Mouse (Mus musculus): ENCODE measurements around the gene Acta2. TPM values are rescaled to one million over a fixed set of nuclear protein-coding genes. Genes with fewer than 3 reads are reported as not detected.

Gene Acta2
- polyA plus RNA-seq, 1 experiment from 2014 or later: 115 TPM

- Histone ChIP-seq H3K27me3 (ENCODE audit: control insufficient read depth, insufficient read depth, low read length) (no peaks in the 10 kb centered on the region), H3K4me3 (ENCODE audit: low read length) (no peak overlapping the region), H3K4me2 (replicated peaks; ENCODE audit: low read depth, low read length) (no peak overlapping the region), H3K4me1 (ENCODE audit: control insufficient read depth, insufficient read depth, low read length) (no peaks in the 10 kb centered on the region), H3K9ac (ENCODE audit: low read depth, low read length) (no peak overlapping the region), H3K9me3 (ENCODE audit: control insufficient read depth, low read length) (no peaks in the 10 kb centered on the region), H3K36me3 (ENCODE audit: control insufficient read depth, insufficient read depth, low read length) (no peaks in the 10 kb centered on the region), H3K27ac (ENCODE audit: low read depth, low read length) (no peak overlapping the region)
- 75% methylated on average over 6 of the region's 6 CpGs for WGBS
- ATAC-seq (ENCODE audit: low FRiP score, low TSS enrichment): no peak
Observed at GRCm38 (mm10) chr19:34283614-34284013, 28.2 kb upstream of the Acta2 start.

GRCm38 (mm10) chr19:34278078-34278477 is 22.7 kb upstream of the Acta2 start:
- no peaks in the 10 kb centered on the region for H3K27me3 ChIP-seq (ENCODE audit: control insufficient read depth, insufficient read depth, low read length)
- H3K4me2 ChIP-seq (replicated peaks; ENCODE audit: low read depth, low read length): no peak overlapping the region
- H3K4me1 ChIP-seq (ENCODE audit: control insufficient read depth, insufficient read depth, low read length): no peaks in the 10 kb centered on the region
- H3K27ac ChIP-seq (ENCODE audit: low read depth, low read length): no peak overlapping the region
- no peak overlapping the region for H3K9ac ChIP-seq (ENCODE audit: low read depth, low read length)
- H3K4me3 ChIP-seq (ENCODE audit: low read length): no peak overlapping the region
- no peak for ATAC-seq (ENCODE audit: low FRiP score, low TSS enrichment)
- no peaks in the 10 kb centered on the region for H3K36me3 ChIP-seq (ENCODE audit: control insufficient read depth, insufficient read depth, low read length)
- no peaks in the 10 kb centered on the region for H3K9me3 ChIP-seq (ENCODE audit: control insufficient read depth, low read length)
- WGBS: 85% methylated on average over 3 of the region's 3 CpGs

GRCm38 (mm10) chr19:34273073-34273472 is 17.7 kb upstream of the Acta2 start:
- no peaks in the 10 kb centered on the region for H3K9me3 ChIP-seq (ENCODE audit: control insufficient read depth, low read length)
- no peaks in the 10 kb centered on the region for H3K36me3 ChIP-seq (ENCODE audit: control insufficient read depth, insufficient read depth, low read length)
- H3K4me2 ChIP-seq (replicated peaks; ENCODE audit: low read depth, low read length): no peak overlapping the region
- no peak overlapping the region for H3K27ac ChIP-seq (ENCODE audit: low read depth, low read length)
- H3K4me1 ChIP-seq (ENCODE audit: control insufficient read depth, insufficient read depth, low read length): no peaks in the 10 kb centered on the region
- no peak overlapping the region for H3K4me3 ChIP-seq (ENCODE audit: low read length)
- WGBS: 89% methylated on average over 1 of the region's 1 CpGs
- H3K27me3 ChIP-seq (ENCODE audit: control insufficient read depth, insufficient read depth, low read length): no peaks in the 10 kb centered on the region
- no peak overlapping the region for H3K9ac ChIP-seq (ENCODE audit: low read depth, low read length)
- no peak for ATAC-seq (ENCODE audit: low FRiP score, low TSS enrichment)

GRCm38 (mm10) chr19:34270824-34271464 is 15.6 kb upstream of the Acta2 start:
- no peak overlapping the region for H3K4me3 ChIP-seq (ENCODE audit: low read length)
- no peaks in the 10 kb centered on the region for H3K27me3 ChIP-seq (ENCODE audit: control insufficient read depth, insufficient read depth, low read length)
- H3K27ac ChIP-seq (ENCODE audit: low read depth, low read length): no peak overlapping the region
- no peaks in the 10 kb centered on the region for H3K36me3 ChIP-seq (ENCODE audit: control insufficient read depth, insufficient read depth, low read length)
- 95% methylated on average over 13 of the region's 13 CpGs for WGBS
- H3K9ac ChIP-seq (ENCODE audit: low read depth, low read length): no peak overlapping the region
- H3K9me3 ChIP-seq (ENCODE audit: control insufficient read depth, low read length): no peaks in the 10 kb centered on the region
- no peaks in the 10 kb centered on the region for H3K4me1 ChIP-seq (ENCODE audit: control insufficient read depth, insufficient read depth, low read length)
- H3K4me2 ChIP-seq (replicated peaks; ENCODE audit: low read depth, low read length): no peak overlapping the region
- no peak for ATAC-seq (ENCODE audit: low FRiP score, low TSS enrichment)

- Histone ChIP-seq H3K4me1 (ENCODE audit: control insufficient read depth, insufficient read depth, low read length) (no peaks in the 10 kb centered on the region), H3K27ac (ENCODE audit: low read depth, low read length) (no peak overlapping the region), H3K9me3 (ENCODE audit: control insufficient read depth, low read length) (no peaks in the 10 kb centered on the region), H3K36me3 (ENCODE audit: control insufficient read depth, insufficient read depth, low read length) (no peaks in the 10 kb centered on the region), H3K27me3 (ENCODE audit: control insufficient read depth, insufficient read depth, low read length) (no peaks in the 10 kb centered on the region), H3K4me2 (replicated peaks; ENCODE audit: low read depth, low read length) (no peak overlapping the region), H3K9ac (ENCODE audit: low read depth, low read length) (no peak overlapping the region), H3K4me3 (ENCODE audit: low read length) (no peak overlapping the region)
- 90% methylated on average over 11 of the region's 11 CpGs for WGBS
- no peak for ATAC-seq (ENCODE audit: low FRiP score, low TSS enrichment)
Observed at GRCm38 (mm10) chr19:34270106-34270726, 14.8 kb upstream of the Acta2 start.

GRCm38 (mm10) chr19:34268991-34269390 is 13.6 kb upstream of the Acta2 start:
- H3K4me2 ChIP-seq (replicated peaks; ENCODE audit: low read depth, low read length): no peak overlapping the region
- ATAC-seq (ENCODE audit: low FRiP score, low TSS enrichment): no peak
- no peak overlapping the region for H3K4me3 ChIP-seq (ENCODE audit: low read length)
- no peaks in the 10 kb centered on the region for H3K4me1 ChIP-seq (ENCODE audit: control insufficient read depth, insufficient read depth, low read length)
- no peaks in the 10 kb centered on the region for H3K36me3 ChIP-seq (ENCODE audit: control insufficient read depth, insufficient read depth, low read length)
- no peaks in the 10 kb centered on the region for H3K9me3 ChIP-seq (ENCODE audit: control insufficient read depth, low read length)
- H3K27me3 ChIP-seq (ENCODE audit: control insufficient read depth, insufficient read depth, low read length): no peaks in the 10 kb centered on the region
- WGBS: 70% methylated on average over 1 of the region's 1 CpGs
- no peak overlapping the region for H3K9ac ChIP-seq (ENCODE audit: low read depth, low read length)
- no peak overlapping the region for H3K27ac ChIP-seq (ENCODE audit: low read depth, low read length)

GRCm38 (mm10) chr19:34265604-34266193 is 10.3 kb upstream of the Acta2 start:
- Histone ChIP-seq H3K36me3 (ENCODE audit: control insufficient read depth, insufficient read depth, low read length) (no peaks in the 10 kb centered on the region), H3K27me3 (ENCODE audit: control insufficient read depth, insufficient read depth, low read length) (no peaks in the 10 kb centered on the region), H3K9ac (ENCODE audit: low read depth, low read length) (no peak overlapping the region), H3K4me3 (ENCODE audit: low read length) (no peak overlapping the region), H3K4me1 (ENCODE audit: control insufficient read depth, insufficient read depth, low read length) (no peaks in the 10 kb centered on the region), H3K9me3 (ENCODE audit: control insufficient read depth, low read length) (no peaks in the 10 kb centered on the region), H3K27ac (ENCODE audit: low read depth, low read length) (no peak overlapping the region), H3K4me2 (replicated peaks; ENCODE audit: low read depth, low read length) (no peak overlapping the region)
- 76% methylated on average over 5 of the region's 5 CpGs for WGBS
- ATAC-seq (ENCODE audit: low FRiP score, low TSS enrichment): no peak

GRCm38 (mm10) chr19:34262273-34262974 is 7.0 kb upstream of the Acta2 start:
- no peak overlapping the region for H3K4me2 ChIP-seq (replicated peaks; ENCODE audit: low read depth, low read length)
- WGBS: 82% methylated on average over 2 of the region's 2 CpGs

GRCm38 (mm10) chr19:34256936-34257335 is 1.5 kb upstream of the Acta2 start:
- Histone ChIP-seq H3K4me1 (ENCODE audit: control insufficient read depth, insufficient read depth, low read length) (peaks cover 14% of the 10 kb centered on the region), H3K36me3 (ENCODE audit: control insufficient read depth, insufficient read depth, low read length) (no peaks in the 10 kb centered on the region), H3K9ac (ENCODE audit: low read depth, low read length) (no peak overlapping the region), H3K27ac (ENCODE audit: low read depth, low read length) (no peak overlapping the region), H3K9me3 (ENCODE audit: control insufficient read depth, low read length) (no peaks in the 10 kb centered on the region), H3K4me3 (ENCODE audit: low read length) (no peak overlapping the region), H3K27me3 (ENCODE audit: control insufficient read depth, insufficient read depth, low read length) (no peaks in the 10 kb centered on the region), H3K4me2 (replicated peaks; ENCODE audit: low read depth, low read length) (no peak overlapping the region)
- 84% methylated on average over 2 of the region's 2 CpGs for WGBS
- ATAC-seq (ENCODE audit: low FRiP score, low TSS enrichment): no peak

More at GRCm38 (mm10) chr19:34262273-34262974, 7.0 kb upstream of the Acta2 start:
- no peak for ATAC-seq (ENCODE audit: low FRiP score, low TSS enrichment)
- Histone ChIP-seq H3K4me3 (ENCODE audit: low read length) (no peak overlapping the region), H3K27me3 (ENCODE audit: control insufficient read depth, insufficient read depth, low read length) (no peaks in the 10 kb centered on the region), H3K4me1 (ENCODE audit: control insufficient read depth, insufficient read depth, low read length) (no peaks in the 10 kb centered on the region), H3K27ac (ENCODE audit: low read depth, low read length) (no peak overlapping the region), H3K9ac (ENCODE audit: low read depth, low read length) (no peak overlapping the region), H3K36me3 (ENCODE audit: control insufficient read depth, insufficient read depth, low read length) (no peaks in the 10 kb centered on the region), H3K9me3 (ENCODE audit: control insufficient read depth, low read length) (no peaks in the 10 kb centered on the region)

All from kidney, embryonic 14.5 days (tissue).